Comparison of ENCODE assay signal across 8 mouse cellular contexts in the genomic region with DNA sequence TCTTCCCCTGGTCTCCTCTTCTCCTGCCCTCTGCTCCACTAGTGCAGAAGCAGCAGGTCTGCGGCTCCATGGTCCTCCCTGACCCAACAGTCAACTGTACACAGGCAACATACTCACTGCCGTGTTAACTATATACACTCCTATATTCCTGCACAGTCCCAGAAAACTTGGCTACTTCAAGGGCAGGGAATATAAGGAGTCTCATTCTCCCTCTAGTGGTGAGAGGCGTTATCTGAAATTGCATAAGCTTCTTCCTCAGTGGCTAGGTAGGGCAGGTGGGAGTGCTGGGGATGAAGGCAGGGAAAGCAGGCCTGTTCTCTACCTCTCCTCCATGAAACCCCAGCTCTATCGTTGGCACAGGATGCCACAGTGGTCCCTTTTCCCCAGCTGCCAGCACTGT. TPM values are rescaled to one million over a fixed set of nuclear protein-coding genes. Genes with fewer than 3 reads are reported as not detected.
DNase-seq lines count a peak whose midpoint lies in the region; ATAC-seq and TF ChIP-seq lines count a peak whose summit lies in the region.

No protein-coding gene starts in this region.

- no peak for ATAC-seq in limb, embryonic 14.5 days (ENCODE audit: low FRiP score, low read depth)

- H3K4me3 ChIP-seq in limb, embryonic 14.5 days (replicated peaks; ENCODE audit: low read length): no peak overlapping the region
- H3K4me3 ChIP-seq in thymus, adult 2 months (ENCODE audit: control insufficient read depth, insufficient read depth, low read length): no peak overlapping the region

- WGBS in limb, embryonic 14.5 days: 24% methylated on average over 4 of the region's 4 CpGs
- WGBS in thymus, adult 2 months: 22% methylated on average over 4 of the region's 4 CpGs

- no peak for TF ChIP-seq CTCF in thymus, adult 2 months (IDR thresholded peaks at IDR 0.05; ENCODE audit: borderline replicate concordance, control insufficient read depth, extremely low read depth, insufficient read depth, low read length, poor library complexity)

- no peak overlapping the region for H3K27ac ChIP-seq in limb, embryonic 14.5 days (replicated peaks; ENCODE audit: low read depth, low read length)
- no peak overlapping the region for H3K27ac ChIP-seq in thymus, adult 2 months (ENCODE audit: control insufficient read depth, insufficient read depth, low read length)

- H3K27me3 ChIP-seq in limb, embryonic 14.5 days (ENCODE audit: control insufficient read depth, insufficient read depth, low read length): peaks cover 27% of the 10 kb centered on the region
- H3K27me3 ChIP-seq in thymus, adult 2 months (ENCODE audit: control insufficient read depth, insufficient read depth, low read length): no peaks in the 10 kb centered on the region

- TF ChIP-seq POLR2A in limb, embryonic 14.5 days (IDR thresholded peaks at IDR 0.05; ENCODE audit: borderline replicate concordance, extremely low read depth, insufficient read depth, insufficient read length): no peak
- TF ChIP-seq POLR2A in thymus, adult 2 months (IDR thresholded peaks at IDR 0.05; ENCODE audit: control insufficient read depth, extremely low read depth, insufficient read depth, low read length, poor library complexity): no peak

- no peaks in the 10 kb centered on the region for H3K9me3 ChIP-seq in limb, embryonic 14.5 days (ENCODE audit: control insufficient read depth, low read length)

- peak; percentile 18 for DNase-seq in adrenal gland, postnatal 14 days
- no peak for DNase-seq in adrenal gland, adult 8-10 months
- DNase-seq in lung, postnatal 36 days: peak; percentile 18
- no peak for DNase-seq in lung, adult 18-20 months
- DNase-seq in hindlimb bud, embryonic 11.5 days (ENCODE audit: extremely low spot score, low read depth, low spot score): peak; percentile 14
- DNase-seq in limb, embryonic 14.5 days (ENCODE audit: low spot score): peak; percentile 66
- DNase-seq in thymus, postnatal 10 days (ENCODE audit: low spot score in 2 of 2): no peak
- no peak for DNase-seq in thymus, adult 2 months

- no peaks in the 10 kb centered on the region for H3K4me1 ChIP-seq in limb, embryonic 14.5 days (ENCODE audit: control insufficient read depth, insufficient read depth, low read length)
- H3K4me1 ChIP-seq in thymus, adult 2 months (replicated peaks; ENCODE audit: control insufficient read depth, insufficient read depth, low read length): no peaks in the 10 kb centered on the region

- no peak overlapping the region for H3K4me2 ChIP-seq in limb, embryonic 14.5 days (replicated peaks; ENCODE audit: low read depth, low read length, severe bottlenecking)

- no peak overlapping the region for H3K9ac ChIP-seq in limb, embryonic 14.5 days (ENCODE audit: low read depth, low read length, severe bottlenecking)

- H3K36me3 ChIP-seq in limb, embryonic 14.5 days (ENCODE audit: control insufficient read depth, insufficient read depth, low read length): no peaks in the 10 kb centered on the region
- no peaks in the 10 kb centered on the region for H3K36me3 ChIP-seq in thymus, adult 2 months (ENCODE audit: control insufficient read depth, insufficient read depth, low read length)

RNA-seq across cellular contexts. Expression of gene Gabrg3, which starts 2.9 kb away (rescaled TPM):
- total RNA-seq in adrenal gland, postnatal 14 days (2021): 1.8 and 2.2 TPM in 2 replicates
- 10 to 100 TPM in 2 of 4 experiments, 1 to 10 TPM in 2; 2.6 to 11.3 (median 6.9) TPM for total RNA-seq in adrenal gland, adult 8-10 months (2022)
- polyA plus RNA-seq in limb, embryonic 14.5 days (2012; rRNA removed): 0.91 and 0.96 TPM in 2 replicates
- polyA plus RNA-seq in limb, embryonic 14.5 days (2014; fragmentation: Nextera tagmentation; extraction: Ambion mirVana): 1.3 and 1.9 TPM in 2 replicates
- 0.15 and 0.20 TPM in 2 replicates for polyA plus RNA-seq in thymus, adult 2 months (2012; rRNA removed)

RNA-seq across cellular contexts. Expression of gene Gabrb3, which starts 35.4 kb away (rescaled TPM):
- 7.6 and 10.5 TPM in 2 replicates for total RNA-seq in adrenal gland, postnatal 14 days (2021)
- total RNA-seq in adrenal gland, adult 8-10 months (2022): 10 to 100 TPM; 10.9 to 19.9 (median 14.1) TPM
- 1.1 and 1.5 TPM in 2 replicates for polyA plus RNA-seq in limb, embryonic 14.5 days (2012; rRNA removed)
- polyA plus RNA-seq in limb, embryonic 14.5 days (2014; fragmentation: Nextera tagmentation; extraction: Ambion mirVana): 0.77 and 1.2 TPM in 2 replicates
- polyA plus RNA-seq in thymus, adult 2 months (2012; rRNA removed): 0.06 and 0.07 TPM in 2 replicates

Comparison
In these comparisons a context has a peak if more than half of its experiments do, and no peak if none do; other contexts are left out.
1. DNase-seq: peak in adrenal gland, postnatal 14 days (single experiment), lung, postnatal 36 days (single experiment), hindlimb bud, embryonic 11.5 days (single experiment) and limb, embryonic 14.5 days (single experiment); none in adrenal gland, adult 8-10 months (single experiment), lung, adult 18-20 months (0 of 2), thymus, postnatal 10 days (0 of 2) and thymus, adult 2 months (single experiment).